Mouse (Mus musculus) left cerebral cortex, postnatal 14 days (tissue): Measurements from ENCODE around the gene 9630041A04Rik. TPM values are rescaled to one million over a fixed set of nuclear protein-coding genes. Genes with fewer than 3 reads are reported as not detected.

Experiments
- DNase-seq, 2 experiments: peaks; one replicate each; pipeline ENCODE4 v3.0.0; 2021 to 2022; ENCODE audit warnings: low spot score in 2 of 2, mixed read lengths in 1 of 2
- intact Hi-C: fragments of 180-260 bp; cut with DNase I; formaldehyde crosslinking; loops from one replicate; pipeline ENCODE4 v1.15.1; 2025
- total RNA-seq, 2 experiments: library from RNA; stranded (reverse); gene quantifications; 2 replicates each; pipeline ENCODE4 v1.2.3; 2021

The 9630041A04Rik gene
- total RNA-seq, 2 experiments from 2014 or later: not detected

GRCm38 (mm10) chr9:101981161-101981560, 119.5 kb downstream of the 9630041A04Rik start:
- intact Hi-C loops: no loop called here
- no peak for DNase-seq

GRCm38 (mm10) chr9:101982378-101982777, 120.7 kb downstream of the 9630041A04Rik start:
- intact Hi-C loops: no loop called here
- DNase-seq: no peak

GRCm38 (mm10) chr9:101986910-101987309, 125.3 kb downstream of the 9630041A04Rik start:
- intact Hi-C loops: no loop called here
- no peak for DNase-seq

GRCm38 (mm10) chr9:101990032-101990431, 128.4 kb downstream of the 9630041A04Rik start:
- DNase-seq: no peak
- intact Hi-C loops: no loop called here

GRCm38 (mm10) chr9:101990836-101991235, 129.2 kb downstream of the 9630041A04Rik start:
- intact Hi-C loops: no loop called here
- peak; percentile 7 to 49 for DNase-seq
